Mouse (Mus musculus) limb, embryonic 11.5 days (tissue): ENCODE measurements around the gene Tbata. TPM values are rescaled to one million over a fixed set of nuclear protein-coding genes. Genes with fewer than 3 reads are reported as not detected.
A peak's percentile ranks its signal among the peaks of the same experiment; 100 is the strongest.

ENCODE experiments used
- ATAC-seq: fragments of 200-750 bp; cut with Nextera tagmentation; 2 replicates; pipeline ENCODE4 v1.8.0; 2017; ENCODE audit warnings: low read depth; ENCODE audit not compliant: insufficient number of reproducible peaks, low FRiP score, low TSS enrichment
- DNase-seq: peaks from one replicate; pipeline ENCODE4 v3.0.0-alpha.2; 2015; ENCODE audit warnings: low spot score
- H3K27ac ChIP-seq: fragments of 300-500 bp; sonication (generic); replicated peaks from 2 replicates; pipeline ENCODE4 v1.5.1; 2014; ENCODE audit warnings: low read depth, mild to moderate bottlenecking, low read length
- H3K27me3 ChIP-seq: fragments of 300-500 bp; sonication (generic); 2 replicates; pipeline ENCODE4 v1.6.1; 2014; ENCODE audit warnings: mild to moderate bottlenecking, low read length, mixed read lengths; ENCODE audit not compliant: control insufficient read depth, insufficient read depth
- H3K36me3 ChIP-seq: fragments of 300-500 bp; sonication (generic); 2 replicates; pipeline ENCODE4 v1.6.1; 2014; ENCODE audit warnings: mild to moderate bottlenecking, low read length, moderate library complexity, mixed read lengths; ENCODE audit not compliant: control insufficient read depth, insufficient read depth
- H3K4me1 ChIP-seq: fragments of 300-500 bp; sonication (generic); 2 replicates; pipeline ENCODE4 v1.6.1; 2014; ENCODE audit warnings: low read length, mixed read lengths; ENCODE audit not compliant: control insufficient read depth, insufficient read depth
- H3K4me2 ChIP-seq: fragments of 300-500 bp; sonication (generic); 2 replicates; pipeline ENCODE4 v1.6.1; 2014; ENCODE audit warnings: low read depth, mild to moderate bottlenecking, moderate library complexity; ENCODE audit not compliant: severe bottlenecking
- H3K4me3 ChIP-seq: fragments of 300-500 bp; sonication (generic); 2 replicates; pipeline ENCODE4 v1.5.1; 2014; ENCODE audit warnings: low read depth, low read length
- H3K9ac ChIP-seq: fragments of 300-500 bp; sonication (generic); 2 replicates; pipeline ENCODE4 v1.6.1; 2014; ENCODE audit warnings: mild to moderate bottlenecking, low read length
- H3K9me3 ChIP-seq: fragments of 300-500 bp; sonication (generic); 2 replicates; pipeline ENCODE4 v1.6.1; 2016; ENCODE audit warnings: low read length; ENCODE audit not compliant: control insufficient read depth
- WGBS: fragments of 180-500 bp; shearing (Covaris S2); extraction: QIAGEN DNeasy Blood & Tissue Kit; methylation state at CpG from one replicate; pipeline ENCODE4 v1.1.7; 2014; 5-methylcytosine and 5-hydroxymethylcytosine counted together
- polyA plus RNA-seq: library from polyadenylated mRNA; unstranded; fragments of >200 nt; fragmentation: Nextera tagmentation; extraction: Ambion mirVana; gene quantifications from 2 replicates; pipeline ENCODE4 v1.2.1, GENCODE M21; 2014

The Tbata gene
- polyA plus RNA-seq, 1 experiment from 2014 or later: not detected

DNA sequence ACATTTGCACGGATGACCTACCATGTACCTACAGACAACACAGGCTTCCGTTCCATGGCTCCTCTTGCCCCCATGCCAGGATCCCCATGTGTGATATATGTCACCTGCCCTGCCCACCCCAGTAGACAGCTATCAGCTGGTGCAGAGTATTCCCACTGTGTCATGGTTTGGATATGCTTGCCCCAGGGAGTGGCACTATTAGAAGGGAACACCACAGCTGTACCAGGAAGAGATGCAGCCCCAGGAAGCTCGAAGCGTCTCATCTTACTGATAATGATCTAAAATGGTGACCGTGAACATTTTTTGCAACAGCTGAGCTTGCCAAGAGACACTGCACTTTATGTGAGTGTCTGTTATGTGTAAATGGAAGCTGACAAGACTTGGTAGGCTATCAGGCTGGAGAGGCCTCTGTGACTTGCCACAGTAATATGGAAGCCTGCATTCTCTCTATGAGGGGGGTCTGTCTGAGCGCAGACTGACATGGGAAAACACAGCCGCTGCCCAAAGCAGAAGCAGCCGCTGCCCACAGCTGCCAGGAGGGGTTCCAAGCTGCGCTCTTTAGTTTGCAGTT, 36.4 kb downstream of the Tbata start:
- no peaks in the 10 kb centered on the region for H3K27me3 ChIP-seq
- WGBS: 87% methylated on average over 9 of the region's 9 CpGs
- H3K4me2 ChIP-seq: no peak overlapping the region
- no peak overlapping the region for H3K4me3 ChIP-seq
- no peak overlapping the region for H3K9ac ChIP-seq
- no peaks in the 10 kb centered on the region for H3K9me3 ChIP-seq
- no peak overlapping the region for H3K27ac ChIP-seq
- H3K36me3 ChIP-seq: no peaks in the 10 kb centered on the region
- no peaks in the 10 kb centered on the region for H3K4me1 ChIP-seq
- no peak for ATAC-seq
- DNase-seq: no peak

DNA sequence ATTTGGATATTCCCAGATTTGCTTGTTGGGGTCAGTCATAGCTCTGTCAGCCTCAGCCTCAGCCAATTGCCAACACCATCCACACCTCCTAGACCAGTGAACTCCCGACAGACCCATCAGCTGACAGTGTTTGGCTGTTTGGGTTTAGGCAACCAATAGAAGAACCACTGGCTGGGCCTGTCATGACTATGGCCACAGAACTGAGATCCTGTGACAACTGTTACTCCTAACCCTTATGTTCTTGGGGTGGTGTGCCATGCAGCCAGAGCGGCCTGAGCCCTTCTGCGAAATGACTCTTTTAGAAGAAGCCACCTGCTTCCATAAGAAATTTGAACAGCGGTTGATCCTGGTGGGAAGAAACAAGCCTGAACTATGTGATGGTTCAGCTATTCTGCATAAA, 39.4 kb downstream of the Tbata start:
- Histone ChIP-seq H3K27ac (no peak overlapping the region), H3K9me3 (no peaks in the 10 kb centered on the region), H3K36me3 (no peaks in the 10 kb centered on the region), H3K9ac (no peak overlapping the region), H3K27me3 (no peaks in the 10 kb centered on the region), H3K4me1 (no peaks in the 10 kb centered on the region), H3K4me2 (no peak overlapping the region), H3K4me3 (no peak overlapping the region)
- ATAC-seq (no peak), DNase-seq (no peak)
- WGBS: 73% methylated on average over 4 of the region's 4 CpGs

DNA sequence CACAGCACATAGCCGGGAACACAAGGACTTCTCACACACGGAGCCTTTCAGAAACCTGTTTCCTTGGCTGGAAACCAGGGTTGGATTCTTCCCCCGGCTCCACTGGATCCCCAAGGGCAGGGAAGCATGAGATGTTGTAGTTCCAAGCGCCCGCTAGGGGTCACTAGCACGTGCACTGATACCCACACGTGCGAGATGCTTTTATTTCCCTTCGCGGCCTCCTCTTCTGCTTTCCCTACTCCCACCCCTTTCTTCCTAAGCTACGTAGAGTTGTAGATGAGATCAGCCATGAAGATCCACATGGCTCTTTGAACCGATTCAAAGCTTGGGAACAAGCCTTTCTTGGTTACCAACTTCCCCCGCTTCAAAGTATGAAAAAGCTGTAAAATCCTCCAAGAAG, 40.0 kb downstream of the Tbata start:
- Histone ChIP-seq H3K27me3 (no peaks in the 10 kb centered on the region), H3K4me1 (no peaks in the 10 kb centered on the region), H3K9me3 (no peaks in the 10 kb centered on the region), H3K9ac (no peak overlapping the region), H3K36me3 (no peaks in the 10 kb centered on the region), H3K4me2 (no peak overlapping the region), H3K27ac (no peak overlapping the region), H3K4me3 (no peak overlapping the region)
- DNase-seq (peak; percentile 78), ATAC-seq (no peak)
- 9% methylated on average over 13 of the region's 13 CpGs for WGBS

DNA sequence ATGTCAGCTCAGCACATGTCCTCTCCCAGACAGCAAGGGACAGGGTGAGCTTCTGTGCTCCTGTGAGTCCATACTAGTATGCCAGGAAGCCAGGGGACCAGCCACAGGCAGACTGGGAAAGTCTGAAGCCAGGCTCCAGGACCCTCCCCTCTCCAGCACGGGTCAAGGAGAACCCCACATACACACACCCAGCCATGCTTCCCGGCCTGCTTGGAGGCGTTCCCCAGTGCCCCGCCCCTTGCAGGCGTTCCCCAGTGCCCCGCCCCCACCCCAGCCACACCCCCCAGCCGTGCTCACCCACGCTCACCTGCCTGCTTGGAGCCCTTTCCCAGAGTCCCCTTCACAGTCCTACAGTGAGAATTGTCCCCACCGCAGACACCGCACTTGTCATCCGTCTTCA, 41.1 kb downstream of the Tbata start:
- WGBS: 5% methylated on average over 11 of the region's 11 CpGs
- Histone ChIP-seq H3K36me3 (no peaks in the 10 kb centered on the region), H3K4me3 (no peak overlapping the region), H3K9me3 (no peaks in the 10 kb centered on the region), H3K27ac (no peak overlapping the region), H3K4me2 (no peak overlapping the region), H3K9ac (no peak overlapping the region), H3K4me1 (no peaks in the 10 kb centered on the region), H3K27me3 (no peaks in the 10 kb centered on the region)
- DNase-seq (peak; percentile 40), ATAC-seq (no peak)

DNA sequence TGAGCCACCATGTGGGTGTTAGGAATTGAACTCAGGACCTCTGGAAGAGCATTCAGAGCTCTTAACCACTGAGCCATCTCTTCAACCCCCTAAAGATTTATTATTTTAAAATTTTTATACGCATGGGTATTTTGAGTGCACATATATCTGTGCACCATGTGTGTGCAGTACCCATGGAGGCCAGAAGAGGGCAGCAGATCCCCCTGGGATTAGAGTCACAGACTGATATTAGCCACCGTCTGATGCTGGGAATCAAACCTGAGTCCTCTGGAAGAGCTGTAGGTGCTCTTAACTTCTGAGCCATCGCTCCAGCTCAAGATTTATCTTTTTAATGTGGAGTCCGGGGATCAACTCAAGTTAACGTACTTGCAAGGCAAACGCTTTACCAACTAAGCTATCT, 43.9 kb downstream of the Tbata start:
- no peak overlapping the region for H3K4me2 ChIP-seq
- no peak overlapping the region for H3K27ac ChIP-seq
- ATAC-seq: no peak
- no peak for DNase-seq
- H3K9ac ChIP-seq: no peak overlapping the region
- H3K4me1 ChIP-seq: no peaks in the 10 kb centered on the region
- WGBS: 96% methylated on average over 6 of the region's 6 CpGs
- H3K9me3 ChIP-seq: no peaks in the 10 kb centered on the region; the same call in 1 of the 2 replicates
- no peaks in the 10 kb centered on the region for H3K27me3 ChIP-seq
- H3K36me3 ChIP-seq: no peaks in the 10 kb centered on the region
- H3K4me3 ChIP-seq: no peak overlapping the region

GRCm38 (mm10) chr10:61216163-61216562, 44.4 kb downstream of the Tbata start:
- no peak overlapping the region for H3K4me2 ChIP-seq
- H3K36me3 ChIP-seq: no peaks in the 10 kb centered on the region
- H3K9ac ChIP-seq: no peak overlapping the region
- WGBS: 82% methylated on average over 4 of the region's 4 CpGs
- DNase-seq: no peak
- no peaks in the 10 kb centered on the region for H3K4me1 ChIP-seq
- H3K9me3 ChIP-seq: no peaks in the 10 kb centered on the region; the same call in 1 of the 2 replicates
- H3K27ac ChIP-seq: no peak overlapping the region
- no peak for ATAC-seq
- no peak overlapping the region for H3K4me3 ChIP-seq
- H3K27me3 ChIP-seq: no peaks in the 10 kb centered on the region

GRCm38 (mm10) chr10:61219318-61219717, 47.6 kb downstream of the Tbata start:
- Histone ChIP-seq H3K9ac (no peak overlapping the region), H3K4me2 (no peak overlapping the region), H3K9me3 (no peaks in the 10 kb centered on the region; the same call in 1 of the 2 replicates), H3K27me3 (no peaks in the 10 kb centered on the region), H3K4me3 (no peak overlapping the region), H3K4me1 (no peaks in the 10 kb centered on the region), H3K36me3 (no peaks in the 10 kb centered on the region; the same call in 1 of the 2 replicates), H3K27ac (no peak overlapping the region)
- ATAC-seq (no peak), DNase-seq (no peak)
- WGBS: 96% methylated on average over 4 of the region's 4 CpGs

DNA sequence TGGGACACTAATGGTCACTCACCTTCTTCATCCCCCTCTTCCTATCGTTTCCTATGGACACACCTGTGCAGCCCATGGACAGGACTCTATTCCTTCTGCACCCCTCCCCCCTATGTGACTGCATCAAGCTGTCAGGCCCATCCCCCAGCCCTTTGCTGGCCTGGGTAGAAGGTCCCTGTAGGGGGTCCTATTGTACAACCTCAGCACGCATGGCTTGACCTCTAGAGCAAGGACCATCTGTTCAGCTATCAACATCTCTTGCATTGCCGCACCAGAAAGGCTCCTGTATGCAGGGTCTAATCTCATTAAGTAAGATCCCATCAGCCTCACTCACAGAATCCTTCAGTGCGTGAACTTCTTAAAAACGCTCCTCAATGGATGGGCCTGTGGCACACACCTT, 53.9 kb downstream of the Tbata start:
- ATAC-seq (no peak), DNase-seq (no peak)
- 74% methylated on average over 5 of the region's 5 CpGs for WGBS
- Histone ChIP-seq H3K4me2 (no peak overlapping the region), H3K27me3 (no peaks in the 10 kb centered on the region), H3K9me3 (no peaks in the 10 kb centered on the region), H3K9ac (no peak overlapping the region), H3K4me1 (no peaks in the 10 kb centered on the region), H3K36me3 (no peaks in the 10 kb centered on the region; the same call in 1 of the 2 replicates), H3K27ac (no peak overlapping the region), H3K4me3 (no peak overlapping the region)

DNA sequence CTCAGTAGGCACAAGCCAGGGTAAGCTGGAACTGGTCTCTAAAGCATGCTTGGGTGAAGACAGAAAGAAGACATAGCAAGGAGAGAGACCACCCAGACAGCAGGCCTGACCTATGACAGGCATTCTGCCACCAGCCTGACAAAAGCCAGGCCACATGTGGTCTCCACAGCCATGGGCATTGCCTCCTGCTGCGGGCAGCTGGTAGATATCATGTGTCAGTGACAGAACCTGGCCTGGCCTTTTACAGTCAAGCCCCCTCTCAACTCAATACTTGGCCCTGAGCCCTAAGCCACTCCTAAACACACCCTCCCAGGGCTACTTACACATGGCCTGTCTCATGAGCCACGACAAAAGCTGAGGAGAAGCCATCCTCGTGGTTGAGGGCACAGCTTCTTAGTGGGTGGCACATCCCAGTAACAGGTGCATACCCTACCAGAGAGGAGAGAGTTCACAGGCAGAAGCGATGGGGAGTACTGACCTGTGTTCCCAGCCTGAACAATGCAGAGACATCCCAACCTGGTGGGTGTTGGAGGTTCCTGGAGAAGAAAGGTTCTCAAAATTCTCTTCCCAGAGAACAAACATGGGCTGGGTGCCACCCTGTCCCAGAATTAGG, 55.1 kb downstream of the Tbata start:
- H3K4me2 ChIP-seq: no peak overlapping the region
- H3K4me1 ChIP-seq: no peaks in the 10 kb centered on the region
- no peak for ATAC-seq
- no peak overlapping the region for H3K27ac ChIP-seq
- no peak for DNase-seq
- H3K9ac ChIP-seq: no peak overlapping the region
- no peaks in the 10 kb centered on the region; the same call in 1 of the 2 replicates for H3K36me3 ChIP-seq
- no peaks in the 10 kb centered on the region for H3K27me3 ChIP-seq
- WGBS: 51% methylated on average over 4 of the region's 4 CpGs
- H3K9me3 ChIP-seq: no peaks in the 10 kb centered on the region
- no peak overlapping the region for H3K4me3 ChIP-seq
